Mouse (Mus musculus): Measurements from ENCODE around the gene Irf3.
A peak's percentile ranks its signal among the peaks of the same experiment; 100 is the strongest.

DNA sequence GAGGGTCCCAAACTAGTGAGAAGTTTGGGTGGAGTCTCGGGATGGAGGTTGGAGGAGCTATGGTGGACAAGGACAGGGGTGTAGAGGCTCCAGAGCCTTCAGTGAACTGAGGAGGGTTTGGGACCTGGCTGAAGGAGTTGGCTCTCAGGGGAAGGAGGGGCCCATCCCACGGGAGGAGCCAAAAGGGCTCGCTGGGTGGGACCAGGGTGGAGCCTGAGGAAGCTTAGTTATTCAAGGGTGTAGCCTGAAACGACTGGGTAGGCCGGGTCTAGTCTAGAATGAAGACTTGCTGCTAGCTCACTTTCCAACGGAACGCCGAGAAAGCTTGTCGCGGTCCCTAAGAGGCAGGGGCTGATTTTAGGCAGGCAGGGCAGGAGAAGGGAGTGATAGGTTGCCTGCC is 45.5 kb upstream of the Irf3 start:
- TF ChIP-seq CTCF (IDR thresholded peaks at IDR 0.05; ENCODE audit: low read depth, low read length) = no peak
- TF ChIP-seq POLR2A (IDR thresholded peaks at IDR 0.05; ENCODE audit: insufficient read depth, low read length) = peak; percentile 88
